Mouse (Mus musculus) G1E (cell line): Measurements from ENCODE around the gene Ebf4.

Experiments
- CTCF ChIP-seq: IDR thresholded peaks from 2 replicates; pipeline ENCODE4 v1.5.1; 2012; ENCODE audit warnings: low read depth, low read length, inconsistent platforms, mixed read lengths
- GATA1 ChIP-seq: IDR thresholded peaks from 2 replicates; pipeline ENCODE4 v1.6.1; 2012; ENCODE audit warnings: borderline replicate concordance, low read length, inconsistent platforms, mixed read lengths
- TAL1 ChIP-seq: conservative IDR thresholded peaks from 2 replicates; pipeline ENCODE4 v1.6.1; 2012; ENCODE audit warnings: low read depth, low read length, inconsistent platforms, mixed read lengths

GRCm38 (mm10) chr2:130297580-130297979, 2.6 kb downstream of the Ebf4 start:
- TF ChIP-seq CTCF (no peak), GATA1 (no peak), TAL1 (no peak)
